Mouse (Mus musculus) liver, embryonic 11.5 days (tissue): ENCODE results near the gene Lrrc45. TPM values are rescaled to one million over a fixed set of nuclear protein-coding genes. Genes with fewer than 3 reads are reported as not detected.
"Not testable (repeated sequence)": the region's sequence is repeated elsewhere in the genome, so short reads cannot be mapped to it uniquely, and the experiment has no call there.

Source experiments
- ATAC-seq: fragments of 200-750 bp; cut with Nextera tagmentation; replicated peaks from 2 replicates; pipeline ENCODE4 v1.8.0; 2017; ENCODE audit warnings: moderate number of reproducible peaks, mild to moderate bottlenecking, moderate TSS enrichment, moderate library complexity; ENCODE audit not compliant: low FRiP score
- DNase-seq: peaks from one replicate; pipeline ENCODE4 v3.0.0-alpha.2; 2017; ENCODE audit warnings: low spot score
- H3K27ac ChIP-seq: fragments of 300-500 bp; sonication (generic); 2 replicates; pipeline ENCODE4 v1.5.1; 2014; ENCODE audit warnings: mild to moderate bottlenecking, low read depth, low read length, control low read depth
- H3K27me3 ChIP-seq: fragments of 300-500 bp; sonication (generic); replicated peaks from 2 replicates; pipeline ENCODE4 v1.6.1; 2014; ENCODE audit warnings: low read length, mixed read lengths; ENCODE audit not compliant: control insufficient read depth, insufficient read depth
- H3K36me3 ChIP-seq: fragments of 300-500 bp; sonication (generic); 2 replicates; pipeline ENCODE4 v1.6.1; 2014; ENCODE audit warnings: mild to moderate bottlenecking, low read length, moderate library complexity, mixed read lengths; ENCODE audit not compliant: control insufficient read depth, insufficient read depth
- H3K4me1 ChIP-seq: fragments of 300-500 bp; sonication (generic); replicated peaks from 2 replicates; pipeline ENCODE4 v1.6.1; 2014; ENCODE audit warnings: low read length, mixed read lengths; ENCODE audit not compliant: control insufficient read depth, insufficient read depth
- H3K4me2 ChIP-seq: fragments of 300-500 bp; sonication (generic); 2 replicates; pipeline ENCODE4 v1.6.1; 2014; ENCODE audit warnings: mild to moderate bottlenecking, control low read depth, moderate library complexity
- H3K4me3 ChIP-seq: fragments of 300-500 bp; sonication (generic); 2 replicates; pipeline ENCODE4 v1.5.1; 2014; ENCODE audit warnings: low read depth, low read length, control low read depth
- H3K9ac ChIP-seq: fragments of 300-500 bp; sonication (generic); 2 replicates; pipeline ENCODE4 v1.6.1; 2014; ENCODE audit warnings: low read depth, low read length, control low read depth
- H3K9me3 ChIP-seq: fragments of 300-500 bp; sonication (generic); 2 replicates; pipeline ENCODE4 v1.6.1; 2016; ENCODE audit warnings: low read length, inconsistent platforms, mixed read lengths; ENCODE audit not compliant: control insufficient read depth
- WGBS: fragments of 180-500 bp; shearing (Covaris S2); extraction: QIAGEN DNeasy Blood & Tissue Kit; methylation state at CpG from one replicate; pipeline ENCODE4 v1.1.7; 2014; 5-methylcytosine and 5-hydroxymethylcytosine counted together
- polyA plus RNA-seq: library from polyadenylated mRNA; unstranded; fragments of >200 nt; fragmentation: Nextera tagmentation; extraction: Ambion mirVana; gene quantifications from 2 replicates; pipeline ENCODE4 v1.2.1, GENCODE M21; 2014

Lrrc45 gene
- polyA plus RNA-seq: 34.2 and 38.3 TPM in 2 replicates

- H3K9ac ChIP-seq: peak within 1 kb of the TSS; percentile 84
- H3K27ac ChIP-seq: peak within 1 kb of the TSS; percentile 62
- no peaks in the 10 kb centered on the region for H3K9me3 ChIP-seq
- H3K27me3 ChIP-seq: no peaks in the 10 kb centered on the region
- peaks cover 11% of the 10 kb centered on the region for H3K4me1 ChIP-seq
- peak within 1 kb of the TSS; percentile 99 for H3K4me2 ChIP-seq
- H3K4me3 ChIP-seq: peak within 1 kb of the TSS; percentile 82
- DNase-seq (peak; percentile 94), ATAC-seq (peak; percentile 96)
- 5% methylated on average over 53 of the region's 53 CpGs for WGBS
- peaks cover 24% of the 10 kb centered on the region for H3K36me3 ChIP-seq
Observed at GRCm38 (mm10) chr11:120713580-120714518, at the start of gene Lrrc45, which contains the start of gene Cenpx. TSS of gene Lrrc45 (plus strand) at chr11:120713925. TSS of gene Cenpx (minus strand) at chr11:120713738.

DNA sequence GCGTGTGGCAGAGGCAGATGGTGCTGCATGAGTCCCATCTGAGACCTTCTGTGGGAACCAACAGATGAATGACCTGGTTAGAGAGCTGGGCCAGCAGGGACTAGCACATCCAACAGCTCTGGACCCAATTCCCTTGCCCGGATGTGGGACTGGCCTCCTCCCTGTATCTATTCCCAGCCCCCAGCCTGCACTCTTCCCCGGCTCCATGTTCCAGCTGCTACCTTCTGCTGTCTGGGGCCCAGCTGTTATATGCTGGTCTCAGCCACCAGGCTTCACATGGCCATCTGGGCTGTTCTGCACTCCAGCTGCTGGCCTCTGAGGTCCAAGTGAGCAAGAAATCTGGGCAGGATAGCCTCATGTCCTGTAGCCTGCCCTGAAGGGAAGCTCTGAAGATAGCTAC is 48.3 kb upstream of the Lrrc45 start:
- Histone ChIP-seq H3K27me3 (peaks cover 53% of the 10 kb centered on the region), H3K27ac (no peak overlapping the region), H3K4me1 (peaks cover 10% of the 10 kb centered on the region), H3K36me3 (no peaks in the 10 kb centered on the region), H3K9me3 (no peaks in the 10 kb centered on the region), H3K9ac (no peak overlapping the region), H3K4me2 (no peak overlapping the region; the same call in 1 of the 2 replicates), H3K4me3 (no peak overlapping the region)
- DNase-seq: no peak
- 77% methylated on average over 3 of the region's 3 CpGs for WGBS
- no peak for ATAC-seq

GRCm38 (mm10) chr11:120666617-120667016 is 47.1 kb upstream of the Lrrc45 start:
- no peak overlapping the region for H3K4me2 ChIP-seq
- no peaks in the 10 kb centered on the region for H3K36me3 ChIP-seq
- DNase-seq (no peak), ATAC-seq (no peak)
- H3K9ac ChIP-seq: no peak overlapping the region
- H3K4me1 ChIP-seq: no peaks in the 10 kb centered on the region
- H3K4me3 ChIP-seq: no peak overlapping the region
- H3K27ac ChIP-seq: no peak overlapping the region
- H3K27me3 ChIP-seq: peaks cover 41% of the 10 kb centered on the region
- WGBS: 17% methylated on average over 3 of the region's 3 CpGs
- no peaks in the 10 kb centered on the region for H3K9me3 ChIP-seq

DNA sequence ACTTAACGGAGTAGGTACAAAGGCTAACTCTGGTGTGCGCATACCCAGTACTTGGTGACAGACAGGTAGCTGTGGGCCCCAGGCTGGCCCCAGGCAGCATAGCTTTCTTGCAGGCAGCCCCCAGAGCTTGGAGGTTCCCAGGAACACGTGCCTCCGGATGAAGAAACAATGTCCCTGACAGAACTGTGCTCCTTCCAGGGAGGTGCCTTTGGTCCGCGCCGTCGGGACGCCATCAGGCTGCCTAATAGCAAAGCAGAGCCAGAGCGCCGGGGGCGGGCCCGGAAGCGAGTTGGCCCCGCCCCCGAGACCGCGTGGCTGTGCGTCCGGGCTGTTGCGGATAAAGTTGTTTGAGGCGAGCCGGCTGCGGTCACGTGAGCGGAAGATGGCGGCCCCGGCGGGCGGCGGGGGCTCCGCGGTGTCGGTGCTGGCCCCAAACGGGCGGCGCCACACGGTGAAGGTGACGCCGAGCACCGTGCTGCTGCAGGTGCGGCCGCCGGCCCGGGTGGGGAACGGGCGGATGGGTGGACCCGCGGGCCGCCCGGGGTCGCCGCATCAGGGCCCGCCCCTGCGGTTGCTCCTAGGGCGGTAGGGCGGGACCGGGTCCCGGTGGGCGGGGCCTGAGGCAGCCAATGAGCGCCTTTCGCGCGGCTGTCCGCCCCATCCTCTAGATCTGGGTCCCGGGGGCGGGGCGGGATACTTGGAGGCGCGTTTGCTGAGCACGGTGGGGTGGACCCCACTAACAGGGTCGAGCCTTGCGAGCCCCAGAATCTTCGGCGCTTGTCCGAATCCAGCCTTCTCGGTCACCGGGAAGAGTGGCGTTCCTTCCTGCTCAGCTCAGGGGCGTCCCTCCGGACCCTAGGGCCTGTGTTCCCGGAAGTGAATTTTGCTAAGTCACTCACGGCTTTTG is 40.8 kb upstream of the Lrrc45 start, which contains the start of gene Aspscr1:
TSS of gene Aspscr1 (plus strand) at position 287 of the 907 bp plus-strand sequence.
- Histone ChIP-seq H3K27ac (peak within 1 kb of the TSS; percentile 85), H3K4me1 (peaks cover 10% of the 10 kb centered on the region; the same call in 1 of the 2 replicates), H3K27me3 (no peaks in the 10 kb centered on the region), H3K9ac (peak within 1 kb of the TSS; percentile 68), H3K4me3 (peak within 1 kb of the TSS; percentile 66), H3K4me2 (peak within 1 kb of the TSS; percentile 95), H3K36me3 (0 out of 2 replicates have a peak, but pooled peaks cover 2% of the 10 kb centered on the region), H3K9me3 (no peaks in the 10 kb centered on the region)
- peak; percentile 98 for DNase-seq
- WGBS: 1% methylated on average over 83 of the region's 83 CpGs
- peak; percentile 97 for ATAC-seq

- H3K27me3 ChIP-seq: no peaks in the 10 kb centered on the region
- no peaks in the 10 kb centered on the region for H3K9me3 ChIP-seq
- DNase-seq: no peak
- H3K4me2 ChIP-seq: peak overlapping the region; percentile 95
- no peak; the same call in 1 of the 2 replicates for ATAC-seq
- peaks cover 8% of the 10 kb centered on the region for H3K36me3 ChIP-seq
- H3K4me3 ChIP-seq: peak overlapping the region; percentile 66
- peak overlapping the region; percentile 85 for H3K27ac ChIP-seq
- peaks cover 10% of the 10 kb centered on the region; the same call in 1 of the 2 replicates for H3K4me1 ChIP-seq
- 38% methylated on average over 12 of the region's 12 CpGs for WGBS
- peak overlapping the region; percentile 68 for H3K9ac ChIP-seq
Observed at GRCm38 (mm10) chr11:120673594-120674122, 40.1 kb upstream of the Lrrc45 start.

GRCm38 (mm10) chr11:120675875-120676274 is 37.9 kb upstream of the Lrrc45 start:
- not testable (repeated sequence) for H3K27ac ChIP-seq
- WGBS: 72% methylated on average over 5 of the region's 5 CpGs

GRCm38 (mm10) chr11:120676951-120677350 is 36.8 kb upstream of the Lrrc45 start:
- DNase-seq (no peak), ATAC-seq (no peak)
- H3K27me3 ChIP-seq: no peaks in the 10 kb centered on the region
- no peak overlapping the region for H3K4me2 ChIP-seq
- H3K9me3 ChIP-seq: no peaks in the 10 kb centered on the region
- peaks cover 12% of the 10 kb centered on the region for H3K36me3 ChIP-seq
- H3K4me1 ChIP-seq: peaks cover 10% of the 10 kb centered on the region; the same call in 1 of the 2 replicates
- WGBS: 88% methylated on average over 4 of the region's 4 CpGs
- H3K4me3 ChIP-seq: no peak overlapping the region
- no peak overlapping the region for H3K27ac ChIP-seq
- no peak overlapping the region for H3K9ac ChIP-seq

More at GRCm38 (mm10) chr11:120675875-120676274, 37.9 kb upstream of the Lrrc45 start:
- not testable (repeated sequence) for H3K4me3 ChIP-seq, H3K4me2 ChIP-seq, H3K27me3 ChIP-seq, ATAC-seq, H3K36me3 ChIP-seq, DNase-seq, H3K4me1 ChIP-seq, H3K9me3 ChIP-seq, H3K9ac ChIP-seq

DNA sequence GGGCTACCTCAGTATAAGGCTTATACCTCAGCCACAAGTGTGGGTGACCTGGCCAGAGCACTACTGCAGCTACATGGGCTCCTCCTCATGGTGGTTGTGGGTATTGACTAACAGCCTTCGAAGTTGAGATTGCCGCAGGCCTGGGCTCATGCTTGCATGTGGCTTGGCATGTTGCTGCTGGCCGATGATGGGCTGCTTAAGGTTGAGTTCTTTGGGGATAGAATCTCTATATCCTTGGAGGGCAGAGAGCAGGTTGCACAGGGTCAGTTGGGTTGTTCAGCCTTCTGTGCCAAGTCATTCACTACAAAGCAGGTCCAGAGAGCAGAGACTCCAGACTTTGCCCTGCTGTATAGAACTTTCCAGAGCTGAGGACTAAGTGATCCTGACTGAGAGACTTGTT is 33.8 kb upstream of the Lrrc45 start:
- Histone ChIP-seq H3K9me3 (no peaks in the 10 kb centered on the region), H3K4me1 (no peaks in the 10 kb centered on the region), H3K36me3 (peaks cover 12% of the 10 kb centered on the region), H3K4me2 (no peak overlapping the region), H3K4me3 (no peak overlapping the region), H3K9ac (no peak overlapping the region), H3K27me3 (no peaks in the 10 kb centered on the region), H3K27ac (no peak overlapping the region)
- DNase-seq (no peak), ATAC-seq (no peak)
- WGBS: 85% methylated on average over 3 of the region's 3 CpGs
